Mouse (Mus musculus): Measurements from ENCODE around the gene Dhx32.

DNA sequence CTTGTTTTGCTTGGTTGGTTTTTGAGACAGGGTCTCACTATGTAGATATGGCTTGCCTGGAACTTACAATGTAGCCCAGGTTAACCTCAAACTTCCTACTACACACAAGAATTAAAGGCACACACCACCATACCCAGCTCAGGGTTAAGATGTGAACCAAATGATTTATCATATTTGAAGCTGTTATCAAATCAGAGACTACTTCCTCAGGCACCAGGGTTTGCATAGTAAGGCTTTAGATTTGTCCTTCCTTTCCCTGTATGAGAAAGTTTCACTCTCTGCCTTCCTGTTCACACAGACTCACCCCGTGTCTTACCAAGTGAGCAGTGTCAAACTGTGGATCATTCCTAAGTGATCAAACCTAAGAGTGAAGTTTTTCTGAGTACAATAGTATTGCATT, 38.3 kb downstream of the Dhx32 start:
- TF ChIP-seq POLR2A (IDR thresholded peaks at IDR 0.05; ENCODE audit: insufficient read depth, low read length) (no peak), CTCF (IDR thresholded peaks at IDR 0.05; ENCODE audit: low read depth, low read length) (no peak)
